Mouse (Mus musculus): ENCODE measurements around the gene Wfdc1. TPM values are rescaled to one million over a fixed set of nuclear protein-coding genes. Genes with fewer than 3 reads are reported as not detected.

Gene Wfdc1
- total and polyA plus RNA-seq, 3 experiments, result not detected

DNA sequence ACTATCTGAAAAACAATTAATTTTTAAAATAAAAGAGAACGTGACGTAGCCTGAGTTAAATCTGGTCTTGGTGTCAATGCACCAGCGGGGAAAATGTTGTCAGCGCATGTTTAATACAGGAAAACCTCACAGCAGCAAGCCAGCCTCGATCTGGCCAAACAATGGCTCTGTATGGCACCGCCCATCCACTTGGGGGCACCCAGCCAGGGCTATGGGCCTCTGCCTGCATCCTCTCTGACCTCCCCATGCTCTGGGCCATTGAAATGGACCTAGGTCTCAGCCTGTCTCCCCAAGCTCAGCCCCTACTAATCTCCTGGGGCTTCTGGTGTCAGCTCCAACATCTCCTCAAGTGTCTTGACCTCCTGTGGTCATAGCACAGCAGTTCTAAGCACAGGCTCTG, 4.3 kb upstream of the Wfdc1 start:
- H3K27me3 ChIP-seq (ENCODE audit: control insufficient read depth in 1 of 2, insufficient read depth in 2 of 2, low read length in 2 of 2), result peaks cover 3 to 11% of the 10 kb centered on the region in 2 experiments; a peak in 3 of 4 replicates
- H3K27ac ChIP-seq (ENCODE audit: control insufficient read depth, low read depth, low read length), result no peak overlapping the region
- H3K79me2 ChIP-seq (ENCODE audit: control insufficient read depth, insufficient read depth, low read length, poor library complexity), result no peaks in the 10 kb centered on the region
- TF ChIP-seq EP300 (IDR thresholded peaks at IDR 0.05; ENCODE audit: low read depth in 1 of 2, low read length in 2 of 2) (no peak), BHLHE40 (IDR thresholded peaks at IDR 0.05; ENCODE audit: borderline replicate concordance, low read depth, low read length) (no peak), USF1 (IDR thresholded peaks at IDR 0.05; ENCODE audit: low read depth, low read length) (no peak), POLR2A (IDR thresholded peaks at IDR 0.05; ENCODE audit: control insufficient read depth in 1 of 2, insufficient read depth in 1 of 2, low read depth in 1 of 2, low read length in 2 of 2, poor library complexity in 1 of 2) (no peak), RAD21 (IDR thresholded peaks at IDR 0.05; ENCODE audit: low read depth, low read length) (no peak), GABPA (IDR thresholded peaks at IDR 0.05; ENCODE audit: low read depth, low read length) (no peak), JUND (IDR thresholded peaks at IDR 0.05; ENCODE audit: low read depth, low read length) (no peak), ELF1 (IDR thresholded peaks at IDR 0.05; ENCODE audit: low read depth, low read length) (no peak), E2F4 (IDR thresholded peaks at IDR 0.05; ENCODE audit: borderline replicate concordance, low read depth, low read length) (no peak), CTCF (IDR thresholded peaks at IDR 0.05 in 2 of 3, conservative IDR thresholded peaks at IDR 0.05 in 1 of 3; ENCODE audit: control insufficient read depth in 1 of 3, insufficient read depth in 1 of 3, low read depth in 2 of 3, low read length in 3 of 3, poor library complexity in 1 of 3, severe bottlenecking in 1 of 3) (no peak), GATA1 (IDR thresholded peaks at IDR 0.05; ENCODE audit: low read depth, low read length) (no peak), UBTF (IDR thresholded peaks at IDR 0.05; ENCODE audit: borderline replicate concordance, insufficient read depth, low read depth, low read length) (no peak), ZMIZ1 (IDR thresholded peaks at IDR 0.05; ENCODE audit: low read depth, low read length) (no peak), ETS1 (IDR thresholded peaks at IDR 0.05; ENCODE audit: low read depth, low read length) (no peak), ZNF384 (IDR thresholded peaks at IDR 0.05; ENCODE audit: low read depth, low read length) (no peak), MXI1 (IDR thresholded peaks at IDR 0.05; ENCODE audit: low read depth, low read length) (no peak), CHD2 (IDR thresholded peaks at IDR 0.05; ENCODE audit: low read length) (no peak), USF2 (IDR thresholded peaks at IDR 0.05; ENCODE audit: borderline replicate concordance in 1 of 2, insufficient read depth in 1 of 2, low read depth in 1 of 2, low read length in 2 of 2) (no peak), ZC3H11A (IDR thresholded peaks at IDR 0.05; ENCODE audit: low read depth, low read length) (no peak), NELFE (IDR thresholded peaks at IDR 0.05; ENCODE audit: low read depth, low read length) (no peak)
- H3K36me3 ChIP-seq (ENCODE audit: control insufficient read depth in 1 of 2, insufficient read depth in 2 of 2, low read length in 2 of 2), result no peaks in the 10 kb centered on the region
- no peak overlapping the region for H3K4me3 ChIP-seq (ENCODE audit: control insufficient read depth in 1 of 2, insufficient read depth in 1 of 2, low read depth in 2 of 2, low read length in 2 of 2)
- H3K9me3 ChIP-seq (replicated peaks; ENCODE audit: insufficient read depth, low read length), result no peaks in the 10 kb centered on the region
- H3K4me1 ChIP-seq (ENCODE audit: control insufficient read depth in 1 of 2, insufficient read depth in 2 of 2, low read length in 2 of 2), result no peaks in the 10 kb centered on the region
- DNase-seq (ENCODE audit: low read depth, low spot score), result no peak
- no peak overlapping the region for H3K9ac ChIP-seq (ENCODE audit: control insufficient read depth, low read depth, low read length, poor library complexity, severe bottlenecking)

DNA sequence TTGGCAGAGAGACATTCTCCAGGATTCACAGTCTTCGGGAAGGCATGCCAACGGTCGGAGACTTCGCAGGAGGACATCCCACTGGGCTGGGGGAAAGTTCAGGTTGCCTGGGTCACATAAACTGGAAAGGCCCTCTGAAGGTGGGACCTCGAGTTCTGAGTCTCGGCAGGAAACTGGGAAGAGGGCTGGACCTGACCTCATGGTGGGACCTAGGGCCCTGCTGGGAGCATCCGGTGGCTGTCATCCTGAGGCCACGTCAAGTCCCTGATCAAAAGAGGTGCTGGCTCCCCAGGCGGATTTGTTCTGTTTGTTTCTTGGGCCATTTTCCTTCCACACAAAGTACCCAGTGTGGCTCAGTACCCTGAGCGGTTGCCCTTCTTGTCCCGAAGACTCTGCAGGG, 2.7 kb upstream of the Wfdc1 start:
- Histone ChIP-seq H3K4me1 (ENCODE audit: control insufficient read depth in 1 of 2, insufficient read depth in 2 of 2, low read length in 2 of 2) (no peaks in the 10 kb centered on the region), H3K9me3 (replicated peaks; ENCODE audit: insufficient read depth, low read length) (no peaks in the 10 kb centered on the region), H3K79me2 (ENCODE audit: control insufficient read depth, insufficient read depth, low read length, poor library complexity) (no peaks in the 10 kb centered on the region), H3K9ac (ENCODE audit: control insufficient read depth, low read depth, low read length, poor library complexity, severe bottlenecking) (no peak overlapping the region), H3K27ac (ENCODE audit: control insufficient read depth, low read depth, low read length) (no peak overlapping the region), H3K4me3 (ENCODE audit: control insufficient read depth in 1 of 2, insufficient read depth in 1 of 2, low read depth in 2 of 2, low read length in 2 of 2) (no peak overlapping the region), H3K36me3 (ENCODE audit: control insufficient read depth in 1 of 2, insufficient read depth in 2 of 2, low read length in 2 of 2) (no peaks in the 10 kb centered on the region), H3K27me3 (ENCODE audit: control insufficient read depth in 1 of 2, insufficient read depth in 2 of 2, low read length in 2 of 2) (peaks cover 3 to 11% of the 10 kb centered on the region in 2 experiments)
- no peak for DNase-seq (ENCODE audit: low read depth, low spot score)
- no peak for TF ChIP-seq MXI1 (IDR thresholded peaks at IDR 0.05; ENCODE audit: low read depth, low read length)
- no peak for TF ChIP-seq ZC3H11A (IDR thresholded peaks at IDR 0.05; ENCODE audit: low read depth, low read length)
- TF ChIP-seq E2F4 (IDR thresholded peaks at IDR 0.05; ENCODE audit: borderline replicate concordance, low read depth, low read length), result no peak
- TF ChIP-seq MYC (IDR thresholded peaks at IDR 0.05; ENCODE audit: low read depth, low read length), result no peak
- no peak for TF ChIP-seq KAT2A (conservative IDR thresholded peaks at IDR 0.05; ENCODE audit: low read depth, low read length)
- no peak for TF ChIP-seq GABPA (IDR thresholded peaks at IDR 0.05; ENCODE audit: low read depth, low read length)
- no peak for TF ChIP-seq NRF1 (IDR thresholded peaks at IDR 0.05; ENCODE audit: insufficient read depth, low read depth, low read length, poor library complexity, severe bottlenecking)
- TF ChIP-seq TAL1 (IDR thresholded peaks at IDR 0.05; ENCODE audit: low read length), result no peak
- no peak for TF ChIP-seq MYB (IDR thresholded peaks at IDR 0.05; ENCODE audit: low read depth, low read length)
- TF ChIP-seq JUND (IDR thresholded peaks at IDR 0.05; ENCODE audit: low read depth, low read length), result no peak
- no peak for TF ChIP-seq ETS1 (IDR thresholded peaks at IDR 0.05; ENCODE audit: low read depth, low read length)
- TF ChIP-seq USF2 (IDR thresholded peaks at IDR 0.05; ENCODE audit: borderline replicate concordance in 1 of 2, insufficient read depth in 1 of 2, low read depth in 1 of 2, low read length in 2 of 2), result no peak
- no peak for TF ChIP-seq GATA1 (IDR thresholded peaks at IDR 0.05; ENCODE audit: low read depth, low read length)
- TF ChIP-seq HCFC1 (IDR thresholded peaks at IDR 0.05; ENCODE audit: low read depth, low read length), result no peak
- TF ChIP-seq BHLHE40 (IDR thresholded peaks at IDR 0.05; ENCODE audit: borderline replicate concordance, low read depth, low read length), result no peak
- no peak for TF ChIP-seq MAFK (IDR thresholded peaks at IDR 0.05; ENCODE audit: borderline replicate concordance, low read depth, low read length)
- no peak for TF ChIP-seq TCF12 (IDR thresholded peaks at IDR 0.05; ENCODE audit: low read depth, low read length)
- TF ChIP-seq TBP (IDR thresholded peaks at IDR 0.05; ENCODE audit: low read depth, low read length), result no peak
- no peak for TF ChIP-seq MEF2A (IDR thresholded peaks at IDR 0.05; ENCODE audit: extremely low read depth, insufficient replicate concordance, low read depth, low read length, poor library complexity, severe bottlenecking)

Data from MEL (cell line).